Mouse (Mus musculus) limb, embryonic 12.5 days (tissue): ENCODE data around the gene Pptc7. TPM values are rescaled to one million over a fixed set of nuclear protein-coding genes. Genes with fewer than 3 reads are reported as not detected.
A peak's percentile ranks its signal among the peaks of the same experiment; 100 is the strongest.

Source experiments
- ATAC-seq: fragments of 200-750 bp; cut with Nextera tagmentation; 2 replicates; pipeline ENCODE4 v1.8.0; 2017; ENCODE audit warnings: low read depth, moderate TSS enrichment; ENCODE audit not compliant: insufficient number of reproducible peaks, insufficient read depth, low FRiP score, low TSS enrichment
- H3K27ac ChIP-seq: fragments of 300-500 bp; sonication (generic); 2 replicates; pipeline ENCODE4 v1.5.1; 2016; ENCODE audit warnings: mild to moderate bottlenecking, moderate library complexity
- H3K27me3 ChIP-seq: fragments of 300-500 bp; sonication (generic); 2 replicates; pipeline ENCODE4 v1.6.1; 2016; ENCODE audit warnings: mild to moderate bottlenecking, moderate library complexity
- H3K36me3 ChIP-seq: fragments of 300-500 bp; sonication (generic); 2 replicates; pipeline ENCODE4 v1.6.1; 2016; ENCODE audit warnings: mild to moderate bottlenecking, moderate library complexity
- H3K4me1 ChIP-seq: fragments of 300-500 bp; sonication (generic); replicated peaks from 2 replicates; pipeline ENCODE4 v1.6.1; 2016
- H3K4me2 ChIP-seq: fragments of 300-500 bp; sonication (generic); 2 replicates; pipeline ENCODE4 v1.6.1; 2016; ENCODE audit warnings: mild to moderate bottlenecking, moderate library complexity
- H3K4me3 ChIP-seq: fragments of 300-500 bp; sonication (generic); replicated peaks from 2 replicates; pipeline ENCODE4 v1.5.1; 2016; ENCODE audit warnings: mild to moderate bottlenecking
- H3K9ac ChIP-seq: fragments of 300-500 bp; sonication (generic); replicated peaks from 2 replicates; pipeline ENCODE4 v1.6.1; 2016; ENCODE audit warnings: mild to moderate bottlenecking, moderate library complexity
- H3K9me3 ChIP-seq: fragments of 300-500 bp; sonication (generic); 2 replicates; pipeline ENCODE4 v1.6.1; 2016; ENCODE audit warnings: mild to moderate bottlenecking, moderate library complexity
- WGBS: fragments of 180-500 bp; shearing (Covaris S2); methylation state at CpG from one replicate; pipeline ENCODE4 v1.1.7; 2016; 5-methylcytosine and 5-hydroxymethylcytosine counted together
- polyA plus RNA-seq: library from polyadenylated mRNA; unstranded; fragments of >200 nt; fragmentation: Nextera tagmentation; extraction: Ambion mirVana; gene quantifications from 2 replicates; pipeline ENCODE4 v1.2.1, GENCODE M21; 2016

Pptc7 gene
- polyA plus RNA-seq, 1 experiment from 2014 or later: 10.1 TPM

DNA sequence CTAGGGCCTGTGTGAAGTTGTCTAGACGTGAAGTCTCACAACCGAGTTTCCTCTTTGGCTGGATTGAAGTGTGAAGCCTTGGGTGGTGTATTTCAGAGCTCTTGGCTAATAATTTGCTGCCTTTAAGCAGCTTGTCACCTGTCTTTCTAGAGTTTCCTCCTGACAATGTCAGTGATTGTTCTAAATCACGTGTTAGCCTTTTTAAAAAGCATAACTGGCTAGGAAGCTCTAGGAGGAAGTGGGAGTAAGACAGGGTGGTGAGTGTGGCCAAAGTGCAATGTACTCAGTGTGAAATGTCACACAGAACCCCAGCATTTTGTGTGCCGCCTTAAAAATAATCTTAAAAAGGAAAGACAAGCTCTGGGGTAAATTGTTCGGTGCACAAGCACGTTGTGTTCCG is 59.6 kb downstream of the Pptc7 start:
- Histone ChIP-seq H3K36me3 (no peaks in the 10 kb centered on the region), H3K4me3 (no peak overlapping the region), H3K4me2 (no peak overlapping the region), H3K9ac (no peak overlapping the region), H3K27me3 (peaks cover 8% of the 10 kb centered on the region), H3K4me1 (no peaks in the 10 kb centered on the region), H3K9me3 (0 out of 2 replicates have a peak, but pooled peaks cover 3% of the 10 kb centered on the region), H3K27ac (no peak overlapping the region)
- ATAC-seq: no peak
- WGBS: 56% methylated on average over 7 of the region's 7 CpGs

DNA sequence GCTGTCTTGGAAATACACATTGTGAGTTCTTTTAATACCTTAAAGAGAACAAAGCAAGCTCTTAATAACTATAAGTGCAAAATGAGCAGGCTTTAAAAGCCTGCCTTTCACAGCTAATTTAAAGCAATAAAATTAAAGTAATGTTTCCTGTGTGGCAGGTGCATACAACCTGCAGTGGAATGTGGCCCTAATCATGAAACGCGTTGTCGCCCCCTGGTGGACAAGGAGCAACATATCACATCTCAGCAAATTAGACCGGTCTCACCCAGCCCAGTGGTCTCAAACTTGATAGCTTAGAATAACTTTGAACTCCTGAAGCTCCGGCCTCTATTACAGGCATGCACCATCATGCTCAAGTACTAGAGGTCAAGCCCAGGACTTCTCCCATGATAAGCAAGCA is 60.1 kb downstream of the Pptc7 start:
- no peak overlapping the region for H3K27ac ChIP-seq
- no peak for ATAC-seq
- H3K9me3 ChIP-seq: 0 out of 2 replicates have a peak, but pooled peaks cover 3% of the 10 kb centered on the region
- H3K27me3 ChIP-seq: peaks cover 8% of the 10 kb centered on the region
- no peaks in the 10 kb centered on the region for H3K36me3 ChIP-seq
- H3K4me3 ChIP-seq: no peak overlapping the region
- no peaks in the 10 kb centered on the region for H3K4me1 ChIP-seq
- 7% methylated on average over 5 of the region's 5 CpGs for WGBS
- H3K4me2 ChIP-seq: no peak overlapping the region
- H3K9ac ChIP-seq: no peak overlapping the region

DNA sequence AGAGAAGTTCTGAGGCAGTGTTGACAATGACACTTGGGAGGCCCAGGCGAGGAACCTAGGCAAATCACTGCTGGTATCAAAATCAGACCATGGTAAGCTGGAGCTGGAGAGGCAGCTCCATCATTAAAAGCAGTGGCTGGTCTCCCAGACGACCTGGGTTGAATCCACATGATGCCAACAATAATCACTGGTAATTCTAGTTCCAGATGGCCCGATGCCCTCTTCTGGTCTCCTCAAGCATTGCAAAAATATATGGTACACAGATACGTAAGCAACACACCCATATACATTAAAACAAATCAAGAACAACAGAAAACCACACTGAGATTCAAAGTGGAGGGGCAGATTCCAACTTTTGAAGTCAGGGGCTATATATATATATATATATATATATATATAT is 61.6 kb downstream of the Pptc7 start:
- ATAC-seq: no peak
- no peak overlapping the region for H3K4me2 ChIP-seq
- peaks cover 8% of the 10 kb centered on the region for H3K27me3 ChIP-seq
- no peaks in the 10 kb centered on the region for H3K36me3 ChIP-seq
- H3K27ac ChIP-seq: no peak overlapping the region
- H3K4me3 ChIP-seq: no peak overlapping the region
- 82% methylated on average over 4 of the region's 4 CpGs for WGBS
- H3K9ac ChIP-seq: no peak overlapping the region
- H3K4me1 ChIP-seq: no peaks in the 10 kb centered on the region
- H3K9me3 ChIP-seq: 0 out of 2 replicates have a peak, but pooled peaks cover 3% of the 10 kb centered on the region

DNA sequence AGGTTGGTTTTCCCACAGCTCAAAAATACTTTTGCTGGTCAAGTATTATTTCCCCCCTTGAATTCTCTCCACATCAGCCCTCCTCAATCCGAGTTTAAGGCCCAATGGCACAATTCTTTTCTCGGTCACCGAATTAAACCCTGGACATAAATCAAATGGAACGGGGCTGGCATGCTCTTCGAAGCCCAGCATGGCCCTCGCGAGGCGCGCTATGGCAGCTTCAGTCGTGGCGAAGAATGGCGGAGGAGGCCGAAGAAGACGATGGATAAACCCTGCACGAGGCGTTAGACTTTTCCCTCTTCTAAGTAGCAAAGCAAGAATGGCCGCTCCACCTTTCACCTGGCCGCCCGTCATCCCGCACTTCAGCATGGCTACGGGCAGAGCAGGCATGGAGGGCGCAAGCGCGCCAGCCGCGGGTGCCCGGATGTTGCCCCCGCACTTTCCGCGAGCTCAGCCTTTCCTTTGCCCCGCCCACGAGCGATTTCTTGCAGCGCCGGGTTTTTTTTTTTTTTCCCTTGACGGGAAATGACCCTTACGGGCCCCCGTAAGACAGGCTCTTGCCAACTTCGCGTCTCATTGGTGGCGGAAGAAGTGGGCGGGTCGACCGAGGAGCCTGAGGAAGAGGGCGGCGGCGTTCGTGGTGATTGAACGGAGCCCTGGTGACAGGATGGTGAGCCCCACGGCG is 69.8 kb downstream of the Pptc7 start, which contains the start of the genes Rad9b and Vps29:
Gene Rad9b, minus strand, starts transcription at position 427 of the 685 bp plus-strand sequence.
Gene Vps29, plus strand, starts transcription at position 563 of the 685 bp plus-strand sequence.
- peaks cover 8% of the 10 kb centered on the region for H3K4me1 ChIP-seq
- H3K9ac ChIP-seq: peak within 1 kb of the TSS; percentile 90
- H3K27me3 ChIP-seq: no peaks in the 10 kb centered on the region
- peak within 1 kb of the TSS; percentile 88 for H3K4me2 ChIP-seq
- peak; percentile 87 for ATAC-seq
- peak within 1 kb of the TSS; percentile 91 for H3K4me3 ChIP-seq
- H3K9me3 ChIP-seq: no peaks in the 10 kb centered on the region
- peaks cover 2% of the 10 kb centered on the region; the same call in 1 of the 2 replicates for H3K36me3 ChIP-seq
- peak within 1 kb of the TSS; percentile 72 for H3K27ac ChIP-seq
- WGBS: 2% methylated on average over 51 of the region's 51 CpGs

DNA sequence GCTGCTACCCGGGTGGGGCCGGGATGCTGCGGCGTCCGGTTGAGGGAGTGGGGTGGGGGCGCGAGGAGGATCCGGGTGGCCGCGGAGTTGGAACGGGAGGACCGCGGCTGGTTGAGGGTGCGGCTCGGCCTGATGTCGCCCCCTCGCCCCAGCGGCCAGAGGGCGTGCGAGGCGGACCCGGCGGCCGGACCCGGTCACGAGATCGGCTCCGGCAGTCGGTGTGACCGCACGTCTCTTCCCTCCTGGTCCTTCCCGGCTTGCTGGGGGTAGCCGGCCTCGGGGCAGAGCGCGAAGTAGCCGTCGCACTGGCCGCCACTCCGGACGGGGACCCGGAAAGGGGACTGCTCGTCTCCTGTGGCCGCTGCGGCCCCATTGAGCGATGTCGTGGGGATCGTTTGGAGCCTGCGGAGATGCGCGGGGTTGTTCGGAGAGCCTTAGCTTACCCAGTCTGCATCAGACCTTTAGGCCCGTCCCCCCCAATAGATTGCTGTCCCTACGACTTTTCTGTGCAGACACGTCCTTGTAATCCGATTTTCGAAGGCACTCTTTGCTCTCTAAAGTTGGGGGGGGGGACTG is 70.4 kb downstream of the Pptc7 start:
- H3K4me2 ChIP-seq: peak overlapping the region; percentile 88
- H3K4me3 ChIP-seq: peak overlapping the region; percentile 91
- H3K36me3 ChIP-seq: peaks cover 6% of the 10 kb centered on the region; the same call in 1 of the 2 replicates
- WGBS: under 1% methylated on average over 57 of the region's 57 CpGs
- peak overlapping the region; percentile 72 for H3K27ac ChIP-seq
- no peaks in the 10 kb centered on the region for H3K9me3 ChIP-seq
- peaks cover 8% of the 10 kb centered on the region for H3K4me1 ChIP-seq
- no peaks in the 10 kb centered on the region for H3K27me3 ChIP-seq
- ATAC-seq: peak; percentile 78
- H3K9ac ChIP-seq: peak overlapping the region; percentile 90

DNA sequence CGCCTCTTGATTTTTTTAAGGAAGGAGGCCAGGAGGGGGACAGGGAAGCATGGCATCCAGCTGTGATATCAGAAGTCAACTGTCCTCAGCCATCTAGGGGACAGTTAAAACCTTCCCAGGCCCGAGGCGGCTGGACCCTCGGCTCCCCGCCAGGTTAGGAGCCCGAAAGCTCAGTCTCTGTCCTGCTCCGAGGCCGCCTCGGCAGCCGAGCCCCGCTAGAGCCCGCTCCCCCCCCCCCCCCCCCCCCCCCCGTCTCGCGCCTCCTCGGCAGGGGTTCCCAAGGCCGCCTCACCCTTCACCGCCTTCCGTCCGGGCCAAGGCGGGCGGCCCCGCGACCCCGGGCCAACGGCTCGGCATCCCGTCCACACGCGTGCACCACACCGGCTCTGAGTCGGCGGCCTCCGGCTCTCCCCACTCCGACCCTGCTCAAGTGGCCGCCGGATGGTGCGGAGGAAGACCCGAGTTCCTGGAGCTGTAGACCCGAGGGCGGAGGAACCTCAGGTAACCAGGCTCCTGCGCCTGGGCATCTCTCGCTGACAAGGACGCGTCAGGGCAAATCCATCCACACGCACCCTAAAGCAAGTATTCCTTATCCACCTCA is 87.5 kb downstream of the Pptc7 start, which contains the start of gene Gpn3:
Gene Gpn3, plus strand, starts transcription at position 286 of the 601 bp plus-strand sequence.
- Histone ChIP-seq H3K4me2 (peak within 1 kb of the TSS; percentile 71), H3K4me1 (peaks cover 16% of the 10 kb centered on the region), H3K9me3 (no peaks in the 10 kb centered on the region), H3K27ac (peak within 1 kb of the TSS; percentile 96), H3K9ac (peak within 1 kb of the TSS; percentile 81), H3K36me3 (peaks cover 53% of the 10 kb centered on the region), H3K27me3 (no peaks in the 10 kb centered on the region), H3K4me3 (peak within 1 kb of the TSS; percentile 75)
- peak; percentile 77 for ATAC-seq
- WGBS: under 1% methylated on average over 40 of the region's 46 CpGs

DNA sequence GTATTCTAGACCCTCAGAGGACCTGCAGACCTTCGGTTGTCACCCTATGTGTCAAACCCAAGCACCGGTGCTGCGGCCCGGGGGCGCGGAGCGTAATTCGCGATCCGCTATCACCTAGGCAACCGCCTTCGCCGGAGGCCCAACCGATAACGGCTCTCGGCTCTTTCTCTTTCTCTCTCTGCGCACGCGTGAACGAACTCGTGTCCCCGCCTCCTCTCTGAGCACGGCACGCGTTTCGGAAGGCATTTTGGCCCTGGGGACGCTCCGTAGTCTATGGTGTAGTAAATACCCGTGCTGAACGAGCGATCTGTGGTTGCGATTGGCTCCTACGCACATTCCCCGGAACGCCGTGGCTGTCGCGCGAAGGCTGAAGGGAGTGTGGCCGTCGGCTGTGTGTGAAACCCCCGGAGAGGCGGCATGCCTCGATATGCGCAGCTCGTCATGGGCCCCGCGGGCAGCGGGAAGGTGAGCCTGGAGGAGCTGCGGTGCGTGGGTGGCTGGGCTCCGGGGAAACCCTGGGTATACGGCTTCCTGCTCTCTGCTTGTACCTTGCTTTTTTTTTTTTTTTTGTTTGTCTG is 88.1 kb downstream of the Pptc7 start, which contains the start of gene Fam216a:
Gene Fam216a, minus strand, starts transcription at position 173 of the 578 bp plus-strand sequence.
- H3K4me3 ChIP-seq: peak within 1 kb of the TSS; percentile 75
- peaks cover 52% of the 10 kb centered on the region for H3K36me3 ChIP-seq
- ATAC-seq: peak; percentile 94
- H3K9me3 ChIP-seq: no peaks in the 10 kb centered on the region
- peak within 1 kb of the TSS; percentile 81 for H3K9ac ChIP-seq
- H3K4me1 ChIP-seq: peaks cover 16% of the 10 kb centered on the region
- WGBS: under 1% methylated on average over 53 of the region's 53 CpGs
- peak within 1 kb of the TSS; percentile 96 for H3K27ac ChIP-seq
- no peaks in the 10 kb centered on the region for H3K27me3 ChIP-seq
- H3K4me2 ChIP-seq: peak within 1 kb of the TSS; percentile 71

DNA sequence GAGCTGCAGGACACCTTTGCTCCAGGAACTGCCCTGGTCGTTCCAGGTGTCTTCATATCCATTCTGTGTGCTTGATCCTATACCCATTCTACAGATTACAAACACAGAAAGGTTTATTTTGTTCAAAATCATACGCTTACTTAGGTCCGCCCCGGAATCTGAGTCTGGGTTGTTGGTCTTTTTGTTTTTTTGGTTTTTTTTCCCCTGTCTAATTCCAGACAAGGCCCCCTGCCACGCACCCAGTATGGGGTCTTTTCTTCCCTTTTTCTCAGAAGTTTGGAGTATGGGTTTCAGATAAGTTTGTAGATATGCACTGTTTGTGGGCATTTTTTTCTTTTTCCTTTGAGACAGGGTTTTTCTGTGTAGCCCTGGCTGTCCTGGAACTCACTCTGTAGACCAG is 88.7 kb downstream of the Pptc7 start:
- ATAC-seq: no peak
- Histone ChIP-seq H3K27me3 (no peaks in the 10 kb centered on the region), H3K27ac (peak overlapping the region; percentile 96; the same call in 1 of the 2 replicates), H3K9me3 (no peaks in the 10 kb centered on the region), H3K4me2 (peak overlapping the region; percentile 71), H3K4me1 (peaks cover 16% of the 10 kb centered on the region), H3K4me3 (peak overlapping the region; percentile 75), H3K9ac (peak overlapping the region; percentile 81), H3K36me3 (peaks cover 46% of the 10 kb centered on the region)
- WGBS: 7% methylated on average over 5 of the region's 5 CpGs

Other genes with a start within 250 kb of the Pptc7 start
- 5.0 and 5.9 TPM in 2 replicates for gene Cux2, start 234.3 kb upstream of the Pptc7 start, polyA plus RNA-seq
- 1.8 TPM in 1 of 2 replicates, not detected in the other for gene Myl2, start 183.4 kb upstream of the Pptc7 start, polyA plus RNA-seq
- 0.20 TPM in 1 of 2 replicates, not detected in the other for gene Ccdc63, start 143.5 kb upstream of the Pptc7 start, polyA plus RNA-seq
- 300 and 320 TPM in 2 replicates for gene Ppp1cc, start 126.1 kb upstream of the Pptc7 start, polyA plus RNA-seq
- gene Hvcn1, start 77.6 kb upstream of the Pptc7 start, polyA plus RNA-seq: 7.8 and 9.5 TPM in 2 replicates
- 4.5 and 4.8 TPM in 2 replicates for gene Tctn1, start 19.9 kb upstream of the Pptc7 start, polyA plus RNA-seq
- 14.2 and 15.8 TPM in 2 replicates for gene Rad9b, start 69.9 kb downstream of the Pptc7 start, polyA plus RNA-seq
- gene Vps29, start 70.0 kb downstream of the Pptc7 start, polyA plus RNA-seq: 167 and 170 TPM in 2 replicates
- 85.8 and 87.2 TPM in 2 replicates for gene Gpn3, start 87.5 kb downstream of the Pptc7 start, polyA plus RNA-seq
- gene Fam216a, start 88.0 kb downstream of the Pptc7 start, polyA plus RNA-seq: 95.0 and 99.5 TPM in 2 replicates
- 83.3 and 89.3 TPM in 2 replicates for gene Arpc3, start 107.5 kb downstream of the Pptc7 start, polyA plus RNA-seq
- gene Anapc7, start 137.3 kb downstream of the Pptc7 start, polyA plus RNA-seq: 57.9 and 59.3 TPM in 2 replicates
- gene Atp2a2, start 217.9 kb downstream of the Pptc7 start, polyA plus RNA-seq: 42.4 and 49.5 TPM in 2 replicates